ENCODE assay signal across 36 mouse cellular contexts in the genomic region with DNA sequence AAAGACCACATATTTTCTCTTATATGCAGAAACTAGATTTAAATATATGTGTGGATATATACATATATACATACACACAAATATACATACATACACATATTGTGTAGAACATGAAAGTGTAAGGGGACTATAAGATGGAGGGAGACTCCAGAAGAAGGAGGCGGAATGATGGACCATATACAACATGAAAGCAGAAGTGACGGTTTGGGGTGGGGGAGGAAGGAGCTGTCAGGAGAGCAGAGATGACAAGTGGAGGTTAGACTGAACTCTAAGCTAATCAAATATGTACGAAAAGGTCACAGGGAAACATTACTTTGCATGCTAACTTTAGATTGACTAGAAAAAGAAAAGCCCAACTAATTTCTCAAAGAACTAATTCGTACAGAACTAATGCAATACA. TPM values are rescaled to one million over a fixed set of nuclear protein-coding genes. Genes with fewer than 3 reads are reported as not detected.
"Had no signal": no experiment of that assay in that cellular context is flagged by ENCODE, and none has a peak within 500 bp of the region (broad histone marks: within the 10 kb centered on the region; RNA-seq: fewer than 3 reads in every experiment).

No protein-coding gene starts in this region.

- DNase-seq: heart, postnatal 10 days; heart, postnatal 14 days; heart, postnatal 36 days; heart, postnatal 4 days; kidney, adult 11 months; kidney, adult 18-20 months; kidney, adult 2 months; kidney, adult 8-10 months; kidney, adult 9 months; kidney, postnatal 10 days; kidney, postnatal 14 days; kidney, postnatal 25 days; kidney, postnatal 36 days; layer of hippocampus, adult 9-11 months; layer of hippocampus, postnatal 36 days had no signal

- H3K36me3 ChIP-seq: heart, embryonic 10.5 days; heart, embryonic 12.5 days; heart, embryonic 13.5 days; heart, embryonic 15.5 days; hindbrain, embryonic 10.5 days; hindbrain, embryonic 12.5 days; hindbrain, embryonic 13.5 days; hindbrain, embryonic 15.5 days; intestine, embryonic 15.5 days; kidney, embryonic 15.5 days had no signal

- H3K4me3 ChIP-seq: heart, embryonic 10.5 days; heart, embryonic 12.5 days; heart, embryonic 13.5 days; heart, embryonic 15.5 days; hindbrain, embryonic 10.5 days; hindbrain, embryonic 12.5 days; hindbrain, embryonic 13.5 days; hindbrain, embryonic 15.5 days; intestine, embryonic 15.5 days; kidney, embryonic 15.5 days; layer of hippocampus, adult 2 months; left cerebral cortex, adult 2 months had no signal

- ATAC-seq: hindbrain, embryonic 16.5 days; hindbrain, postnatal 0 days; inflammation-experienced regulatory T-cells, adult 6 months; intestine, embryonic 15.5 days; intestine, embryonic 16.5 days; intestine, postnatal 0 days had no signal

- H3K27ac ChIP-seq: heart, embryonic 10.5 days; heart, embryonic 13.5 days; heart, embryonic 15.5 days; hindbrain, embryonic 10.5 days; hindbrain, embryonic 12.5 days; hindbrain, embryonic 13.5 days; hindbrain, embryonic 14.5 days; hindbrain, embryonic 15.5 days; hindbrain, postnatal 0 days; intestine, embryonic 15.5 days; kidney, embryonic 15.5 days; kidney, postnatal 0 days; layer of hippocampus, adult 2 months; left cerebral cortex, adult 2 months had no signal

- H3K4me1 ChIP-seq: heart, embryonic 10.5 days; heart, embryonic 12.5 days; heart, embryonic 15.5 days; hindbrain, embryonic 12.5 days; hindbrain, embryonic 13.5 days; hindbrain, embryonic 15.5 days; intestine, embryonic 15.5 days had no signal

- H3K9me3 ChIP-seq: heart, embryonic 10.5 days; heart, embryonic 12.5 days; heart, embryonic 13.5 days; heart, embryonic 15.5 days; hindbrain, embryonic 10.5 days; hindbrain, embryonic 12.5 days; hindbrain, embryonic 13.5 days; hindbrain, embryonic 15.5 days; intestine, embryonic 15.5 days; kidney, embryonic 15.5 days had no signal

- H3K9ac ChIP-seq: heart, embryonic 12.5 days; heart, embryonic 13.5 days; heart, embryonic 15.5 days; hindbrain, embryonic 12.5 days; hindbrain, embryonic 13.5 days; hindbrain, embryonic 14.5 days; hindbrain, embryonic 15.5 days; intestine, embryonic 15.5 days; kidney, embryonic 15.5 days had no signal

- H3K27me3 ChIP-seq: heart, embryonic 12.5 days; heart, embryonic 13.5 days; heart, embryonic 15.5 days; hindbrain, embryonic 12.5 days; hindbrain, embryonic 13.5 days; hindbrain, embryonic 15.5 days; intestine, embryonic 15.5 days; kidney, embryonic 15.5 days had no signal

- H3K4me2 ChIP-seq: heart, embryonic 11.5 days; heart, embryonic 12.5 days; heart, embryonic 13.5 days; heart, embryonic 15.5 days; hindbrain, embryonic 12.5 days; hindbrain, embryonic 13.5 days; hindbrain, embryonic 14.5 days; hindbrain, embryonic 15.5 days; intestine, embryonic 15.5 days; kidney, embryonic 15.5 days had no signal

RNA-seq across cellular contexts. Expression of a gene that starts 20.5 kb away (rescaled TPM):
- total RNA-seq: hematopoietic stem cell, adult 5-6 weeks had no signal
